Mouse (Mus musculus) lung, embryonic 14.5 days (tissue): ENCODE results near the gene Kmt5c. TPM values are rescaled to one million over a fixed set of nuclear protein-coding genes. Genes with fewer than 3 reads are reported as not detected.

Experiments used
- ATAC-seq: fragments of 200-750 bp; cut with Nextera tagmentation; 2 replicates; pipeline ENCODE4 v1.8.0; 2017; ENCODE audit warnings: mild to moderate bottlenecking, moderate TSS enrichment, moderate library complexity; ENCODE audit not compliant: insufficient read depth
- DNase-seq: peaks from one replicate; pipeline ENCODE4 v3.0.0-alpha.2; 2015
- H3K27ac ChIP-seq: fragments of 300-500 bp; sonication (generic); 2 replicates; pipeline ENCODE4 v1.5.1; 2014; ENCODE audit warnings: low read depth, mild to moderate bottlenecking, moderate library complexity
- H3K27me3 ChIP-seq: fragments of 300-500 bp; sonication (generic); 2 replicates; pipeline ENCODE4 v1.6.1; 2014; ENCODE audit warnings: low read length, control low read depth; ENCODE audit not compliant: insufficient read depth
- H3K36me3 ChIP-seq: fragments of 300-500 bp; sonication (generic); 2 replicates; pipeline ENCODE4 v1.6.1; 2014; ENCODE audit warnings: control low read depth; ENCODE audit not compliant: insufficient read depth
- H3K4me1 ChIP-seq: fragments of 300-500 bp; sonication (generic); 2 replicates; pipeline ENCODE4 v1.6.1; 2014; ENCODE audit warnings: antibody characterized with exemption, control low read depth; ENCODE audit not compliant: insufficient read depth
- H3K4me2 ChIP-seq: fragments of 300-500 bp; sonication (generic); 2 replicates; pipeline ENCODE4 v1.6.1; 2014; ENCODE audit warnings: mild to moderate bottlenecking
- H3K4me3 ChIP-seq: fragments of 300-500 bp; sonication (generic); 2 replicates; pipeline ENCODE4 v1.5.1; 2014; ENCODE audit warnings: low read depth, low read length
- H3K9ac ChIP-seq: fragments of 300-500 bp; sonication (generic); 2 replicates; pipeline ENCODE4 v1.6.1; 2014
- H3K9me3 ChIP-seq: fragments of 300-500 bp; sonication (generic); 2 replicates; pipeline ENCODE4 v1.6.1; 2016; ENCODE audit warnings: low read depth, low read length, control low read depth
- CTCF ChIP-seq: IDR thresholded peaks from 2 replicates; pipeline ENCODE4 v1.5.1; 2016; ENCODE audit warnings: antibody characterized with exemption, low read depth
- WGBS: fragments of 180-500 bp; shearing (Covaris S2); extraction: QIAGEN DNeasy Blood & Tissue Kit; methylation state at CpG from one replicate; pipeline ENCODE4 v1.1.7; 2014; 5-methylcytosine and 5-hydroxymethylcytosine counted together
- polyA plus RNA-seq: library from polyadenylated mRNA; unstranded; fragments of >200 nt; fragmentation: Nextera tagmentation; extraction: Ambion mirVana; gene quantifications from 2 replicates; pipeline ENCODE4 v1.2.1, GENCODE M21; 2014

Kmt5c gene
- polyA plus RNA-seq, 1 experiment from 2014 or later, result 53.1 TPM

DNA sequence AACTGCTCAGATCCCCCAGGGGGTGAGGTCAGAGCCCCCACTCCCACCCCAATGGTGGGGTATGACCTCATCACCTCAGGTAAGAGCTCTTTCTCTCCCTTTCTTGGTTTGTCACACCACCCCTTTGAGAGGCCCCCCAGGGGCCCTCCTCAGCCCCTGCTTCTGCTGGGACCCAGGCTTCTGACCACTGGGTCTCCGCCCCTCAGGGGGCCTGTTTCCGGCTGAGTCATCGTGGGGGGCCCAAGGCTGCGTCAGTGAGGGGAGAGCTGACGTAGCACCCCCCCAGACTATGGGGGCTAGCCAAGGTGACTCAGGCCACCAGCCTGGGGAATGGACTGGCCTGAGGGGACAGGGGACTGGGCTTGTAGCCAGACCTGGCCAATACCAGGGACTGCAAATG, 40.0 kb downstream of the Kmt5c start:
- Histone ChIP-seq H3K9me3 (no peaks in the 10 kb centered on the region), H3K27ac (no peak overlapping the region), H3K9ac (no peak overlapping the region), H3K4me3 (no peak overlapping the region), H3K4me1 (peaks cover 3% of the 10 kb centered on the region; the same call in 1 of the 2 replicates), H3K36me3 (no peaks in the 10 kb centered on the region), H3K27me3 (peaks cover 34% of the 10 kb centered on the region), H3K4me2 (no peak overlapping the region)
- TF ChIP-seq CTCF, result no peak
- DNase-seq, result no peak
- no peak for ATAC-seq
- 31% methylated on average over 5 of the region's 5 CpGs for WGBS

- DNase-seq, result no peak
- Histone ChIP-seq H3K27ac (no peak overlapping the region), H3K4me3 (no peak overlapping the region), H3K36me3 (no peaks in the 10 kb centered on the region), H3K27me3 (peaks cover 20% of the 10 kb centered on the region), H3K4me2 (no peak overlapping the region), H3K9me3 (no peaks in the 10 kb centered on the region), H3K9ac (no peak overlapping the region), H3K4me1 (peaks cover 3% of the 10 kb centered on the region; the same call in 1 of the 2 replicates)
- no peak for ATAC-seq
- TF ChIP-seq CTCF, result no peak
- WGBS, result 38% methylated on average over 3 of the region's 3 CpGs
Observed at GRCm38 (mm10) chr7:4782130-4782529, 42.2 kb downstream of the Kmt5c start.

DNA sequence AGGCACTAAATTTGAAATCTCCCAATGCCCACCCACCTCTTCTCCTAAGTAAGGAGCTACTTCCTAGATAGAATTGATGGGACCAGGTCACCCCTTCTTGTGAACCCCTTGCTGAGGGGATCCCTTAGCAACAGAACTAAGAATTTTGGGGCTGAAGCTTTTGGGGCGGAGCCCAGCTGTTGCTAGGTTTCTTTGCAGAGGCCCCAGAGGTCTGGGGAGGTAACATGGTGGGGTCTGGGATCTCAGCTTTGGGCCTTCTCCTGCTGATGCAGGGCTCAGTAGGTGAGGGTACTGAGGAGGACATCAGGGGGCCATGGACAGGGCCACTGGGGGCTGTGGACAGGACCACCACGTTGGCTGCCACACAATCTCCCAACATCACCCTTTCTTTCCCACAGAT, 42.8 kb downstream of the Kmt5c start, which contains the start of the genes Il11 and Tmem190:
Gene Il11 (minus strand): TSS at position 101 of the 400 bp plus-strand sequence.
Gene Tmem190 (plus strand): TSS at position 179 of the 400 bp plus-strand sequence.
- Histone ChIP-seq H3K4me1 (peaks cover 3% of the 10 kb centered on the region; the same call in 1 of the 2 replicates), H3K36me3 (no peaks in the 10 kb centered on the region), H3K27ac (no peak within 1 kb of the TSS), H3K4me2 (no peak within 1 kb of the TSS), H3K9me3 (no peaks in the 10 kb centered on the region), H3K9ac (no peak within 1 kb of the TSS), H3K4me3 (no peak within 1 kb of the TSS), H3K27me3 (peaks cover 14% of the 10 kb centered on the region)
- no peak for DNase-seq
- WGBS, result 66% methylated on average over 2 of the region's 2 CpGs
- TF ChIP-seq CTCF, result no peak
- ATAC-seq, result no peak

- no peak for ATAC-seq
- Histone ChIP-seq H3K27me3 (peaks cover 4% of the 10 kb centered on the region; the same call in 1 of the 2 replicates), H3K9me3 (no peaks in the 10 kb centered on the region), H3K4me2 (no peak overlapping the region), H3K36me3 (no peaks in the 10 kb centered on the region), H3K4me1 (peaks cover 8% of the 10 kb centered on the region; the same call in 1 of the 2 replicates), H3K4me3 (no peak overlapping the region), H3K27ac (no peak overlapping the region), H3K9ac (no peak overlapping the region)
- no peak for TF ChIP-seq CTCF
- 71% methylated on average over 14 of the region's 14 CpGs for WGBS
- DNase-seq, result no peak
Observed at GRCm38 (mm10) chr7:4783667-4784268, 43.9 kb downstream of the Kmt5c start.

DNA sequence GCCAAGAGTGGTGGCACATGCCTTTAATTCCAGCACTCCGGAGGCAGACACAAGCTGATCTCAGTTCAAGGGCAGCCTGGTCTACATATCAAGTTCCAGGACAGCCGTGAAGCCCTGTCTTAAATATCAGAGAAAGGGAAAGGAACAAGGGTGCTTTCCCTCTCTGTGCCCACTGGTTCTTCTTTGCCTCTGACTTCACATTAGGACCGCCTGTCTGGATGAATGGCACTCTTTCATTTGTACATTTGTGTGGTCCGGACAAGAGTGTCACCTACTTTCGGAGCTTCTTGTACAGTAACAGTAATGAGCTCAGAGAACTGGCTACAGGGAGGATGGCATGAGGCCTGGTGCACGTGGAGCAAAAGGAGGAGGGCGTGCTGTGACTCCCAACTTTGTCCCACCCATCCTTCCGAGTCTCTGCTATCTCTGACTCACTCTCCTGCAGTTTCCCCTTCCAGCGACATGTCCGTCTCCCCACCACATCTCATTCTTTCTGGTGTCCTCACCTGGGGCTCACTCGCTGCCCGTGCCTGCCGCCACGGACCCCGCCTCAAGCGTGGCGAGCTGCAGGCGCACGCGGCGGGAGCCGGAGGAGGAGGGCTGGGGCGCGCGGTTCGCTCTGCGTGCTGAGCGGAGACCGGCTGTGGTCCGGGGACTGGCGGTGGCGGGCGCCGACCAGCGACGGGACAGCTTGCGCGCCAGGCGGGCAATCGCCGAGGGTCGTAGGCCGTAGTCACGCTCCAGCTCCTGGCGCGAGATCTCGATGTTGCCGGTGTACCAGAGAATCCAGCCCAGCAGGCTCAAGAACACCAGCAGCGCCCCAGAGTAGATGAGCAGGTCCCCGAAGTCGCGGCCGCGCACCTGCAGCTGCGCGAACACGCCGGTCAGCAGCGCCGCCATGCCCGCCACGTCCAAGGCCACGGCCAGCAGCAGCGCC, 48.9 kb downstream of the Kmt5c start:
- peaks cover 3% of the 10 kb centered on the region for H3K36me3 ChIP-seq
- peak overlapping the region; percentile 80 for H3K9ac ChIP-seq
- H3K4me2 ChIP-seq, result peak overlapping the region; percentile 94
- H3K9me3 ChIP-seq, result no peaks in the 10 kb centered on the region
- ATAC-seq, result peak; percentile 44
- H3K27ac ChIP-seq, result peak overlapping the region; percentile 88
- peak; percentile 14; the same call in 1 of the 2 replicates for TF ChIP-seq CTCF
- peaks cover 6% of the 10 kb centered on the region; the same call in 1 of the 2 replicates for H3K27me3 ChIP-seq
- 2% methylated on average over 64 of the region's 64 CpGs for WGBS
- H3K4me1 ChIP-seq, result 0 out of 2 replicates have a peak, but pooled peaks cover 5% of the 10 kb centered on the region
- DNase-seq, result peak; percentile 79
- H3K4me3 ChIP-seq, result peak overlapping the region; percentile 58

DNA sequence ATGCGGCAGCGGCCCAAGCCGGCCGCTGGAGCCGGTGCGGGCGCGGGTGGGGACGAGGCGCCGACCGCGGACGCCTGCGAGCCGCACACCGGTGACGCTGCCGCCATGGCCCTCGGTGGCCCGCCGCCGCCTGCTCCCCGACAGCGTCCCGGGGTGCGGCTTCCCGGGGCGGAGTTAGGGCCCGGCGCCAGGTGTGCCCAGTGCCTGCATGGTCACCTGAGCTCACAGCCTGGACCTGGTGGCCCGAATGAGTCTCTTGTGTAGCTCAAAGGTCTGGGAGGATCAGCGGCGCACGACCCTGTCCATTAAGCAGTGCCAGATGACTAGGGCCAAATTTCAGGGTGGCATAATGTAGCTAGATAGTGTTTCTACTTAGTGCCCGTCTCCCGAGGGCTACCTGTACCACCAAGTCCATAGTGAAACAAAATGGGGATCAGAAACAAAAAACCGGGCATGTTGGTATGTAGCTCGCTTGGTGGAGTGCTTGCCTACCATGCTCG, 49.6 kb downstream of the Kmt5c start, which contains the start of gene Tmem238:
Gene Tmem238 (minus strand): TSS at position 221 of the 500 bp plus-strand sequence.
- H3K4me1 ChIP-seq, result peaks cover 5% of the 10 kb centered on the region; the same call in 1 of the 2 replicates
- H3K27me3 ChIP-seq, result peaks cover 6% of the 10 kb centered on the region; the same call in 1 of the 2 replicates
- TF ChIP-seq CTCF, result no peak
- peaks cover 10% of the 10 kb centered on the region for H3K36me3 ChIP-seq
- peak within 1 kb of the TSS; percentile 88 for H3K27ac ChIP-seq
- 7% methylated on average over 40 of the region's 40 CpGs for WGBS
- H3K4me2 ChIP-seq, result peak within 1 kb of the TSS; percentile 94
- H3K9ac ChIP-seq, result peak within 1 kb of the TSS; percentile 80
- DNase-seq (no peak), ATAC-seq (peak; percentile 10; the same call in 1 of the 2 replicates)
- no peaks in the 10 kb centered on the region for H3K9me3 ChIP-seq
- H3K4me3 ChIP-seq, result peak within 1 kb of the TSS; percentile 58
